In the genomic region with DNA sequence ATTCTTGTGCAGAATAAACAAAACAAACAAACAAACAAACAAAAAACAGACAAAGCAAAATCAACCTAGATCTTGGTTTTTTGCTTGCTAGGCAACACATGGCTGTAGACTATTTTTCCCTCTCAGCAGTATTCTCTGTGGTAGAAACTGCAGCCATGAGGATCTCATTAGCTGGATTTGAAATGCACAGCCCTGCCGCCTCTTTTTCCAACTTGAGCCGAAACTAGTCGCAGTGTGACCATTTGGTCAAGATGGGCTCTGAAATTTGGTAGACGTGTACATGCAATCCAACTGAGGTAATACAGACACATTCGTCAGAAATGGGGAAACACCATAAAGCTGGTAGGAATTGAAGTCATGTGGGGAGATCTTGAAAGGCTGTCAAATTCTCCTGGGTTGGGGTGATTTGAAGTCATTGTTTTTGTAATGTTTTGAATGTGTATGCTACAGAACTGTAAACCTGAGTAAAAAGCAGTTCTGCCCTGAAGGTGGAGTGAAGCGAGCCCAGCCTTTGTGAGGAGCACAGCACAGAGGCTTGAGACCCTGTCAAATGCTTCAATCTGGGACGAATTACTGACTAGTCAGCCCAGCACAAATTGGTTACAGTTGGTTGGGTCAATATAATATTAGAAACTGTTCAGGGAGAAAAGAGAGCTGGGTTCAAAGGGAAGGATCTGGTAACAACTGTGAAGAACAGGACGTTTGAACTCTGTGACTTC, we compare ENCODE assay signal across 9 mouse cellular contexts. TPM values are rescaled to one million over a fixed set of nuclear protein-coding genes. Genes with fewer than 3 reads are reported as not detected.
DNase-seq lines count a peak whose midpoint lies in the region; ATAC-seq lines count a peak whose summit lies in the region.
"Had no signal": no experiment of that assay in that cellular context is flagged by ENCODE, and none has a peak within 500 bp of the region (broad histone marks: within the 10 kb centered on the region; RNA-seq: fewer than 3 reads in every experiment).

No protein-coding gene starts in this region.

- peaks cover 8% of the 10 kb centered on the region for H3K36me3 ChIP-seq in hindbrain, embryonic 10.5 days
- no peaks in the 10 kb centered on the region for H3K36me3 ChIP-seq in midbrain, embryonic 12.5 days

- H3K4me1 ChIP-seq in hindbrain, embryonic 10.5 days (replicated peaks): peaks cover 28% of the 10 kb centered on the region
- H3K4me1 ChIP-seq in midbrain, embryonic 12.5 days: peaks cover 16% of the 10 kb centered on the region

- peak overlapping the region; percentile 72 for H3K27ac ChIP-seq in hindbrain, embryonic 10.5 days
- no peak overlapping the region for H3K27ac ChIP-seq in midbrain, embryonic 12.5 days (replicated peaks)

- H3K9me3 ChIP-seq in hindbrain, embryonic 10.5 days: no peaks in the 10 kb centered on the region
- H3K9me3 ChIP-seq in midbrain, embryonic 12.5 days: no peaks in the 10 kb centered on the region

- ATAC-seq in midbrain, embryonic 12.5 days (ENCODE audit: low FRiP score, low read depth): no peak
- ATAC-seq: lung, postnatal 0 days had no signal

- 29% methylated on average over 8 of the region's 8 CpGs for WGBS in hindbrain, embryonic 10.5 days
- 36% methylated on average over 8 of the region's 8 CpGs for whole genome bisulfite sequencing in midbrain, embryonic 12.5 days

- H3K4me3 ChIP-seq in hindbrain, embryonic 10.5 days: peak overlapping the region; percentile 59
- H3K4me3 ChIP-seq in midbrain, embryonic 12.5 days: peak overlapping the region; percentile 51; the same call in 1 of the 2 replicates

- peak overlapping the region; percentile 63 for H3K4me2 ChIP-seq in midbrain, embryonic 12.5 days (replicated peaks)

- DNase-seq in Muller cell, postnatal 12 days (ENCODE audit: inconsistent ontology term): peak; percentile 39
- DNase-seq in embryo, embryonic 9.5 days (ENCODE audit: extremely low spot score): peak; percentile 45
- DNase-seq in hindbrain, embryonic 10.5 days (ENCODE audit: low spot score): peak; percentile 43
- no peak for DNase-seq in left cerebral cortex, postnatal 4 days
- no peak for DNase-seq in cerebellum, adult 18-20 months
- DNase-seq in adipocyte (ENCODE audit: low spot score): no peak
- DNase-seq: adrenal gland, postnatal 14 days had no signal

- no peak overlapping the region for H3K9ac ChIP-seq in midbrain, embryonic 12.5 days (replicated peaks)

- intact Hi-C loops in left cerebral cortex, postnatal 4 days (cut with DNase I): no loop called here

- H3K27me3 ChIP-seq in hindbrain, embryonic 10.5 days (ENCODE audit: insufficient read depth, poor library complexity, severe bottlenecking): no peaks in the 10 kb centered on the region
- peaks cover 5% of the 10 kb centered on the region; the same call in 1 of the 2 replicates for H3K27me3 ChIP-seq in midbrain, embryonic 12.5 days

RNA-seq across cellular contexts. Expression of a gene that starts 1.4 kb away (rescaled TPM):
- 23.7 and 28.6 TPM in 2 replicates for polyA plus RNA-seq in hindbrain, embryonic 10.5 days (2016; fragmentation: Nextera tagmentation; extraction: Ambion mirVana)
- polyA plus RNA-seq in midbrain, embryonic 12.5 days (2016; fragmentation: Nextera tagmentation; extraction: Ambion mirVana): 14.1 and 19.6 TPM in 2 replicates
- total RNA-seq in left cerebral cortex, postnatal 4 days (2021): 1 to 10 TPM; 2.2 to 2.3 TPM

RNA-seq across cellular contexts. Expression of a gene that starts 33.4 kb away (rescaled TPM):
- polyA plus RNA-seq in hindbrain, embryonic 10.5 days (2016; fragmentation: Nextera tagmentation; extraction: Ambion mirVana): 26.2 and 41.2 TPM in 2 replicates
- polyA plus RNA-seq in midbrain, embryonic 12.5 days (2016; fragmentation: Nextera tagmentation; extraction: Ambion mirVana): 50.8 and 51.4 TPM in 2 replicates
- 10 to 100 TPM; 28.2 to 30.9 TPM for total RNA-seq in left cerebral cortex, postnatal 4 days (2021)

Comparison
In these comparisons a context has a peak if more than half of its experiments do, and no peak if none do; other contexts are left out.
1. DNase-seq: peak in Muller cell, postnatal 12 days (single experiment), embryo, embryonic 9.5 days (single experiment) and hindbrain, embryonic 10.5 days (single experiment); none in left cerebral cortex, postnatal 4 days (single experiment), cerebellum, adult 18-20 months (0 of 2) and adipocyte (single experiment).